Mouse (Mus musculus) kidney, adult 2 months (tissue): ENCODE data around the gene Nbl1. TPM values are rescaled to one million over a fixed set of nuclear protein-coding genes. Genes with fewer than 3 reads are reported as not detected.

Source experiments
- DNase-seq: peaks from one replicate; pipeline ENCODE4 v3.0.0; 2021
- H3K27ac ChIP-seq: fragments of 200-500 bp; 2 replicates; pipeline ENCODE4 v1.5.1; 2012; ENCODE audit warnings: low read depth, low read length, control low read depth, inconsistent platforms; ENCODE audit not compliant: insufficient read depth
- H3K27me3 ChIP-seq: fragments of 200-500 bp; replicated peaks from 2 replicates; pipeline ENCODE4 v1.6.1; 2012; ENCODE audit warnings: mild to moderate bottlenecking, moderate library complexity, low read length, inconsistent platforms; ENCODE audit not compliant: control insufficient read depth, insufficient read depth
- H3K36me3 ChIP-seq: fragments of 200-500 bp; 2 replicates; pipeline ENCODE4 v1.6.1; 2012; ENCODE audit warnings: mild to moderate bottlenecking, moderate library complexity, low read length, inconsistent platforms; ENCODE audit not compliant: control insufficient read depth, insufficient read depth
- H3K4me1 ChIP-seq: fragments of 200-500 bp; 2 replicates; pipeline ENCODE4 v1.6.1; 2011; ENCODE audit warnings: low read length; ENCODE audit not compliant: control insufficient read depth, insufficient read depth
- H3K4me3 ChIP-seq: fragments of 200-500 bp; 2 replicates; pipeline ENCODE4 v1.5.1; 2011; ENCODE audit warnings: mild to moderate bottlenecking, low read depth, low read length, control low read depth; ENCODE audit not compliant: insufficient read depth
- CTCF ChIP-seq: fragments of 200-500 bp; conservative IDR thresholded peaks from 2 replicates; pipeline ENCODE4 v1.5.1; 2011; ENCODE audit warnings: low read depth, mild to moderate bottlenecking, control low read depth, low read length, moderate library complexity, mixed read lengths; ENCODE audit not compliant: insufficient read depth, insufficient read length
- POLR2A ChIP-seq: fragments of 200-500 bp; IDR thresholded peaks from one replicate; pipeline ENCODE4 v1.6.1; 2011; ENCODE audit warnings: low read depth, low read length, control low read depth
- WGBS: fragments of 180-500 bp; shearing (Covaris S2); methylation state at CpG from one replicate; pipeline ENCODE4 v1.1.7; 2018; 5-methylcytosine and 5-hydroxymethylcytosine counted together
- polyA plus RNA-seq: library from polyadenylated mRNA; depleted of rRNA; stranded (reverse); fragments of >200 nt; gene quantifications from 2 replicates; pipeline ENCODE4 v1.2.3, GENCODE M21; 2012; rRNA removed

Gene Nbl1
- polyA plus RNA-seq = 35.7 and 42.9 TPM in 2 replicates

- H3K27me3 ChIP-seq = no peaks in the 10 kb centered on the region
- WGBS = under 1% methylated on average over 105 of the region's 105 CpGs
- no peaks in the 10 kb centered on the region for H3K36me3 ChIP-seq
- no peak within 1 kb of the TSS for H3K27ac ChIP-seq
- H3K4me1 ChIP-seq = 0 out of 2 replicates have a peak, but pooled peaks cover 3% of the 10 kb centered on the region
- TF ChIP-seq CTCF (no peak), POLR2A (no peak)
- peak; percentile 52 for DNase-seq
- H3K4me3 ChIP-seq = peak within 1 kb of the TSS; percentile 59
Measured at GRCm38 (mm10) chr4:139092356-139093195, at the start of gene Nbl1. Nbl1 (minus strand) TSS chr4:139092993.

DNA sequence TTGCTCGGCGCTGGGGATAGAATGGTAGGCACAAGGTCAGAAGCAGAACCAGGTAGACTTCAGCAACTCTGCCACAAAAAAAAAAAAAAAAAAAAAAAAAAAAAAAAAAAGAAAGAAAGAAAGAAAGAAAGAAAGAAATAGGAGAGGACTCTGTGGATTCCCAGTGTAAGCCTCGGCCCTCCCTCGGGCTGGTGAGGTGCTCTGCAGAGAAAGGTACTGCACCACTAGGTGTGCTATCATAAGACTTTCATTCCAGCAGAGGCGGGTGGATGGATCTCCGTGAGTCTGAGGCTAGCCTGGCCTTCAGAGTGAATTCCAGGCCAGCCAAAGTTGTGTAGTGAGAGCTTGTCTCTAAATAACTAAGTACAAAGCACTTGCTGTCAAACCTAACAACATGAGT lies 49.0 kb upstream of the Nbl1 start:
- no peak; the same call in 1 of the 2 replicates for TF ChIP-seq CTCF
- no peak for TF ChIP-seq POLR2A
- Histone ChIP-seq H3K27ac (no peak overlapping the region), H3K4me1 (no peaks in the 10 kb centered on the region), H3K4me3 (no peak overlapping the region), H3K27me3 (no peaks in the 10 kb centered on the region), H3K36me3 (no peaks in the 10 kb centered on the region)
- no peak for DNase-seq
- WGBS = 67% methylated on average over 6 of the region's 6 CpGs

- H3K27ac ChIP-seq = no peak overlapping the region
- no peaks in the 10 kb centered on the region for H3K36me3 ChIP-seq
- TF ChIP-seq POLR2A (no peak), CTCF (peak; percentile 52)
- no peak overlapping the region for H3K4me3 ChIP-seq
- WGBS = 72% methylated on average over 2 of the region's 2 CpGs
- DNase-seq = no peak
- H3K27me3 ChIP-seq = no peaks in the 10 kb centered on the region
- H3K4me1 ChIP-seq = peaks cover 4% of the 10 kb centered on the region; the same call in 1 of the 2 replicates
Measured at GRCm38 (mm10) chr4:139140267-139140666, 47.5 kb upstream of the Nbl1 start.

DNA sequence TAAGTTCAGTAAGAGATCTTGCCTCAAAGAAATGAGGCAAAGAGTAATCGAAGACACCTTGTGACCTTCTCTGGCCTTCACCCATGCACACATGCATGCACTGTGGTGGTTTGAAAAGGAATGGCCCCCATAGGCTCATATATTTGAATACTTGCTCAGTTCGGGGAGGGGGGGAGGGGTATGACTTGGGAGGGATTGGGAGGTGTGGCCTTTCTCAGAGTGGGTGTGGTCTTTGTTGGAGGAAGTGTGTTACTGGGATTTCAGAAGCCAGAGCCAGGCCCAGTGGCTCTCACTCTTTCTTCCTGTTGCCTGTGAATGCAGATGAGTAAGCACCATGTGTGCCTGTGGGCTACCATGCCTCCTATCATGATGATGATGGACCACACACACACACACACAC lies 43.2 kb upstream of the Nbl1 start:
- Histone ChIP-seq H3K4me3 (no peak overlapping the region), H3K27me3 (no peaks in the 10 kb centered on the region), H3K4me1 (peaks cover 4% of the 10 kb centered on the region; the same call in 1 of the 2 replicates), H3K27ac (no peak overlapping the region), H3K36me3 (no peaks in the 10 kb centered on the region)
- no peak for DNase-seq
- no peak for TF ChIP-seq CTCF
- WGBS = 70% methylated on average over 2 of the region's 2 CpGs

- 80% methylated on average over 5 of the region's 5 CpGs for WGBS
- Histone ChIP-seq H3K36me3 (no peaks in the 10 kb centered on the region), H3K4me1 (peaks cover 17% of the 10 kb centered on the region; the same call in 1 of the 2 replicates), H3K27me3 (no peaks in the 10 kb centered on the region), H3K4me3 (no peak overlapping the region), H3K27ac (no peak overlapping the region)
- TF ChIP-seq CTCF (no peak), POLR2A (no peak)
- DNase-seq = no peak
Measured at GRCm38 (mm10) chr4:139133109-139133508, 40.3 kb upstream of the Nbl1 start.

DNA sequence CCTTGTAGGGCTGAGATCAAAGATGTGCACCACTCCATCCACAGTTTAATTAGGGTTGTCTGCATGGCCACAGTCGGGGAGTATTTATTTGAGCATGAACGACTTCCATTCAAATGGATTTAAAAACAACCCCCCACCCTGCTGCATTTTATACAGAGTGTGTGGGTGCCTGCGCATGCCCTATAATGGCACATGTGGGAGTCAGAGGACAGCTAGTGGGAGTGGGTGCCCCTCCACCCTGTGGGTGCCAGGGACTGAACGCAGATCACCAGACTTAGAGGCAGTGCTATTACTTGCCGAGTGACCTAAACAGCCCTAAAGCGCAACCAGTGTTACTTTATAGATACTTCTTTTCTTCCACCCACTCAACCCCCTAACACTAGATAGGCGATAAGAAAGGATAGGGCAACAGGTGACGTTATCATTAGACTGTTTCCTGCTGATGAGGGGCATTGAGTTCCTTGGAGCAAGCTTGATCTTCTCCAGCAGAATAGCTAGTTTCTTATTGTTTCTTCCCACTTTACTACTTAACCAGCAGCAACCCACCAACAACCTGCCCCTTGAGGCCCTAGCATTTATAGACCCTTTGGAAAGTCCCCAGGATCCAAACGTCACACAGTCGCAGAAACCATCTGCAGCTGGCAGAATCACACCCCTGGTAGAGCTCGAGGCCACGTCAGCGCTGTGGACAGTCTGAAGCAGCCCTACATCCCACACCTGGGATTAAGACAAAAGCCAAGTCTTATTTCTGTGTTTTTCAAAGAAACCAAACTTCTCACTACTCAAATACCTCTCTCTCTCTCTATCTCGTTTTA lies 39.3 kb upstream of the Nbl1 start:
- Histone ChIP-seq H3K27ac (no peak overlapping the region), H3K4me1 (peaks cover 18% of the 10 kb centered on the region; the same call in 1 of the 2 replicates), H3K4me3 (no peak overlapping the region), H3K36me3 (no peaks in the 10 kb centered on the region), H3K27me3 (no peaks in the 10 kb centered on the region)
- TF ChIP-seq POLR2A (no peak), CTCF (no peak)
- DNase-seq = no peak
- WGBS = 86% methylated on average over 14 of the region's 14 CpGs
